Mouse (Mus musculus): Measurements from ENCODE around the gene Snx6. TPM values are rescaled to one million over a fixed set of nuclear protein-coding genes. Genes with fewer than 3 reads are reported as not detected.

Snx6 gene
- polyA plus RNA-seq, 1 experiment from 2014 or later: 183 TPM

DNA sequence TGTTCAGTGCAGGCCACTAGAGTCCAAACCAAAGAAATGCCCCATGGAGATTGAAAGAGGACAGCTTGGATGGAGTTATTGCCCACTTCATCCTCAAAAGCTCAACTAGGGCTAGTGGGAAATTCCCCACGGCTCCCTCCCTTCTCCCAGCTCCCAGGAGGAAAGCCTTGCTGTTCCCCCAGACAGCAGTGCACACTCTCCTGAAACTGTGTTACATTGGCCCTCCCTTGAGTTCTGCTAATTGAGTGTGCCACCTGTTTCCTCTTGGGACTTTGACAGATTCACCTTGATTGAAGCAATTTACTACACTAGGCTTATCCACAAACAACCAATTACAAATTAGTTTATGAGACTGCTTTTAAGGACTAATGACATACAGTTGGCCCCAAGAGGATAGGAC is 32.5 kb upstream of the Snx6 start:
- no peaks in the 10 kb centered on the region for H3K27me3 ChIP-seq
- no peaks in the 10 kb centered on the region for H3K36me3 ChIP-seq
- 84% methylated on average over 1 of the region's 1 CpGs for WGBS
- peaks cover 6% of the 10 kb centered on the region for H3K4me1 ChIP-seq (replicated peaks)
- ATAC-seq: no peak
- no peak overlapping the region for H3K9ac ChIP-seq (replicated peaks)
- H3K27ac ChIP-seq: no peak overlapping the region
- no peak overlapping the region for H3K4me2 ChIP-seq (replicated peaks)
- H3K4me3 ChIP-seq (replicated peaks): no peak overlapping the region
- no peaks in the 10 kb centered on the region for H3K9me3 ChIP-seq

GRCm38 (mm10) chr12:54825202-54825601 is 29.7 kb upstream of the Snx6 start:
- Histone ChIP-seq H3K9me3 (no peaks in the 10 kb centered on the region), H3K4me2 (replicated peaks) (no peak overlapping the region), H3K36me3 (no peaks in the 10 kb centered on the region), H3K27me3 (no peaks in the 10 kb centered on the region), H3K4me3 (replicated peaks) (no peak overlapping the region), H3K9ac (replicated peaks) (no peak overlapping the region), H3K27ac (no peak overlapping the region), H3K4me1 (replicated peaks) (peaks cover 8% of the 10 kb centered on the region)
- no peak for ATAC-seq
- WGBS: 97% methylated on average over 3 of the region's 3 CpGs

- Histone ChIP-seq H3K36me3 (no peaks in the 10 kb centered on the region), H3K4me2 (replicated peaks) (no peak overlapping the region), H3K9ac (replicated peaks) (no peak overlapping the region), H3K4me3 (replicated peaks) (no peak overlapping the region), H3K27me3 (no peaks in the 10 kb centered on the region), H3K9me3 (no peaks in the 10 kb centered on the region), H3K27ac (no peak overlapping the region), H3K4me1 (replicated peaks) (peaks cover 8% of the 10 kb centered on the region)
- 40% methylated on average over 4 of the region's 4 CpGs for WGBS
- ATAC-seq: 0 out of 2 replicates have a peak, but pooled peaks have one; percentile 20
These were observed 27.4 kb upstream of the Snx6 start for GRCm38 (mm10) chr12:54822836-54823426.

DNA sequence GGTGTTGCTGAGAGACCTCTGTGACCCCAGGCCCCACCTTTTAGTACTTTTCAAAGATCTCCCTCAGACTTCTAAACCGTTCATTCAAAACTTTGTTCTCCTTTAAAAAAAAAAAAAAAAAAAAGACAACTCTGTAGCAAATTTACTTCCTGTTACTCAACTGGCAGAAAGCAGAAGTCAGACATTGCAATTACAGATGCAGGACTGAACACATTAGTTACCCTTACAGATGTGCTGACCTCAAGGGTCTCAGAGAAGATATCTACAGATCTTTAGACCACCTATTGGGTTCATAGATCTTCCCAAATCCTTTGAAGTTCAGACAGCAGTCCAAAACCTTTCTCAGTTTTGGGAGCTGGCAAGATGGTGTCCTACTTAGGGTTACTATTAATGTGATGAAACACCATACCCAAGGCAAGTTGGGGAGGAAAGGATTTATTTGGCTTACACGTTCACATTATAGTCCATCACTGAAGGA is 25.2 kb upstream of the Snx6 start:
- no peak overlapping the region for H3K4me3 ChIP-seq (replicated peaks)
- H3K4me1 ChIP-seq (replicated peaks): peaks cover 8% of the 10 kb centered on the region
- 35% methylated on average over 2 of the region's 2 CpGs for WGBS
- no peak overlapping the region for H3K4me2 ChIP-seq (replicated peaks)
- no peaks in the 10 kb centered on the region for H3K27me3 ChIP-seq
- no peak overlapping the region for H3K27ac ChIP-seq
- no peak overlapping the region for H3K9ac ChIP-seq (replicated peaks)
- H3K9me3 ChIP-seq: no peaks in the 10 kb centered on the region
- ATAC-seq: no peak
- H3K36me3 ChIP-seq: no peaks in the 10 kb centered on the region

GRCm38 (mm10) chr12:54819181-54819935 is 23.9 kb upstream of the Snx6 start:
- WGBS: 72% methylated on average over 6 of the region's 6 CpGs
- no peak for ATAC-seq

DNA sequence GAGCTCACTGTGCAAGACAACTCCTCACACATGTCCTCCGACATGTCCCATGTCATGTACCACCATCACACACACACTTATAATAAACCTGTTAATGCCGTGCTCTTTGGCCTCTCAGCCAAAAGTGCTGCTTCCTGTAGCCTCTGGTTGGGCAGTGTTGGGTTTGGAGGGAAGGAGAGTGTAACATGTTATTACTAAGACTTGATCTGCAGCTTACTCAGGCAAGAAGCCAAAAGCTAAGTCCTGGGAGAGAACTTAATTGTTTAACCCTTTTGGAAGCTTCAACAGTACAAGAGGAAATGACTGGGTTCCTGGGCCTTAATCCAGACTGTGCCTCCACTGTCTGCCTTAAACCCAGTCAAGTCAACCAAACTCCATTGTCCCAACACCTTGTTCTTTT is 14.6 kb upstream of the Snx6 start:
- Histone ChIP-seq H3K9ac (replicated peaks) (no peak overlapping the region), H3K4me2 (replicated peaks) (no peak overlapping the region), H3K4me1 (replicated peaks) (no peaks in the 10 kb centered on the region), H3K9me3 (no peaks in the 10 kb centered on the region), H3K27ac (no peak overlapping the region), H3K36me3 (no peaks in the 10 kb centered on the region), H3K27me3 (no peaks in the 10 kb centered on the region), H3K4me3 (replicated peaks) (no peak overlapping the region)
- 92% methylated on average over 2 of the region's 2 CpGs for WGBS
- no peak for ATAC-seq

More at GRCm38 (mm10) chr12:54819181-54819935, 23.9 kb upstream of the Snx6 start:
- Histone ChIP-seq H3K27me3 (no peaks in the 10 kb centered on the region), H3K4me1 (replicated peaks) (peaks cover 8% of the 10 kb centered on the region), H3K4me3 (replicated peaks) (no peak overlapping the region), H3K9ac (replicated peaks) (no peak overlapping the region), H3K36me3 (no peaks in the 10 kb centered on the region), H3K4me2 (replicated peaks) (no peak overlapping the region), H3K9me3 (no peaks in the 10 kb centered on the region), H3K27ac (no peak overlapping the region)

DNA sequence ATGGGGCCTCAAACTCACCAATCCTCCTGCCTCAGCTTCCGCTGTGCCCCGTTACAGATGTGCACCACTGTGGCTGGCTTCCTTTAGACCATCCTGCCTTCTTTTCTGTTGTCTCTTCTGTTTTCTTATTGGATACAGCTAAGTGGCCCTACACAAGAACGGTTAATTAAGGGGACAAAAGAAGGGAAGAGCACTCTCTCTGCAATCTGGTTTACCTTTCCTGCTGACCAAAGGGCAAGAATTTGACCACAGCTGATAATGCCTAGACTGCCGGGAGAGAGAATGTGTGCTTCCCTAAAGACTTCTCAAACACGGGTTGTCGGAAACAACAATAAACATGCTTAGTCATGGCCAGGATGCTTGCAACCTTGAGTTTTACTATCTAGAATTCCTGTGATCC is 12.0 kb upstream of the Snx6 start:
- no peak for ATAC-seq
- Histone ChIP-seq H3K27me3 (no peaks in the 10 kb centered on the region), H3K4me1 (replicated peaks) (no peaks in the 10 kb centered on the region), H3K4me2 (replicated peaks) (no peak overlapping the region), H3K9ac (replicated peaks) (no peak overlapping the region), H3K36me3 (no peaks in the 10 kb centered on the region), H3K4me3 (replicated peaks) (no peak overlapping the region), H3K9me3 (no peaks in the 10 kb centered on the region), H3K27ac (no peak overlapping the region)
- 74% methylated on average over 6 of the region's 6 CpGs for WGBS

GRCm38 (mm10) chr12:54806131-54806530 is 10.6 kb upstream of the Snx6 start:
- Histone ChIP-seq H3K9me3 (no peaks in the 10 kb centered on the region), H3K4me2 (replicated peaks) (no peak overlapping the region), H3K27me3 (no peaks in the 10 kb centered on the region), H3K36me3 (no peaks in the 10 kb centered on the region), H3K4me3 (replicated peaks) (no peak overlapping the region), H3K9ac (replicated peaks) (no peak overlapping the region), H3K4me1 (replicated peaks) (no peaks in the 10 kb centered on the region), H3K27ac (no peak overlapping the region)
- no peak for ATAC-seq
- WGBS: 75% methylated on average over 6 of the region's 6 CpGs

GRCm38 (mm10) chr12:54805254-54806002 is 9.9 kb upstream of the Snx6 start:
- Histone ChIP-seq H3K4me1 (replicated peaks) (no peaks in the 10 kb centered on the region), H3K9ac (replicated peaks) (no peak overlapping the region), H3K27me3 (no peaks in the 10 kb centered on the region), H3K36me3 (no peaks in the 10 kb centered on the region), H3K4me3 (replicated peaks) (no peak overlapping the region), H3K4me2 (replicated peaks) (no peak overlapping the region), H3K9me3 (no peaks in the 10 kb centered on the region), H3K27ac (no peak overlapping the region)
- ATAC-seq: no peak
- 77% methylated on average over 6 of the region's 6 CpGs for WGBS

DNA sequence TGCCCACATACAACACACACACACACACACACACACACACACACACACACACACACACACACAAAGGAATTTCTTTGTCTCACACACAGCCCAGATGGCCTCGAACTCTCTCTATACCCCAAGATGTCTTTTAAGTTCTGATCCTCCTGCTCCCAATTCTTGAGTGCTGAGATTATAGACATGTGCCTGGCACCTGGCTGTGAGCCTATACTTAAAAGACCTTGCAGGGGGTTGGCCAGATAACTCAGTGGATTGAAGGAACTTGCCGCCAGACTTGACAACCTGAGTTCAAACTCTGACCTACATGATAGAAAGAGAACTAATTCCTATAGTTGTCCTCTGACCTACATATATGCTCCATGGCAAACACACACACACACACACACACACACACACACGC is 8.0 kb upstream of the Snx6 start:
- no peak for ATAC-seq
- 87% methylated on average over 3 of the region's 3 CpGs for WGBS

GRCm38 (mm10) chr12:54796516-54797195 is 1.2 kb upstream of the Snx6 start:
- ATAC-seq: no peak
- no peak overlapping the region for H3K9ac ChIP-seq (replicated peaks)
- 0 out of 2 replicates have a peak, but pooled peaks cover 2% of the 10 kb centered on the region for H3K36me3 ChIP-seq
- no peaks in the 10 kb centered on the region for H3K27me3 ChIP-seq
- no peak overlapping the region for H3K4me3 ChIP-seq (replicated peaks)
- H3K9me3 ChIP-seq: no peaks in the 10 kb centered on the region
- peaks cover 18% of the 10 kb centered on the region for H3K4me1 ChIP-seq (replicated peaks)
- no peak overlapping the region for H3K27ac ChIP-seq
- 91% methylated on average over 8 of the region's 8 CpGs for WGBS
- no peak overlapping the region for H3K4me2 ChIP-seq (replicated peaks)

More for the DNA sequence above, 8.0 kb upstream of the Snx6 start:
- H3K9ac ChIP-seq (replicated peaks): no peak overlapping the region
- no peaks in the 10 kb centered on the region for H3K36me3 ChIP-seq
- no peak overlapping the region for H3K27ac ChIP-seq
- no peaks in the 10 kb centered on the region for H3K9me3 ChIP-seq
- no peak overlapping the region for H3K4me2 ChIP-seq (replicated peaks)
- H3K4me1 ChIP-seq (replicated peaks): no peaks in the 10 kb centered on the region
- no peaks in the 10 kb centered on the region for H3K27me3 ChIP-seq
- H3K4me3 ChIP-seq (replicated peaks): no peak overlapping the region

GRCm38 (mm10) chr12:54794392-54794791 is 1.1 kb downstream of the Snx6 start:
- H3K27ac ChIP-seq: no peak overlapping the region
- H3K9me3 ChIP-seq: no peaks in the 10 kb centered on the region
- ATAC-seq: no peak
- peaks cover 37% of the 10 kb centered on the region for H3K4me1 ChIP-seq (replicated peaks)
- peak overlapping the region; percentile 97 for H3K4me3 ChIP-seq (replicated peaks)
- no peaks in the 10 kb centered on the region for H3K27me3 ChIP-seq
- H3K36me3 ChIP-seq: peaks cover 3% of the 10 kb centered on the region; the same call in 1 of the 2 replicates
- H3K9ac ChIP-seq (replicated peaks): peak overlapping the region; percentile 98
- WGBS: 41% methylated on average over 3 of the region's 3 CpGs
- peak overlapping the region; percentile 65 for H3K4me2 ChIP-seq (replicated peaks)

Measured in midbrain, embryonic 13.5 days (tissue).